13 mouse cellular contexts compared by ENCODE assay signal in genomic region chr6:118327458-118327857, GRCm38 (mm10).
DNase-seq lines count a peak whose midpoint lies in the region; TF ChIP-seq lines count a peak whose summit lies in the region.
"Had no signal": no experiment of that assay in that cellular context is flagged by ENCODE, and none has a peak within 500 bp of the region (broad histone marks: within the 10 kb centered on the region; RNA-seq: fewer than 3 reads in every experiment).

No protein-coding gene starts in this region.

- intact Hi-C loops in heart, postnatal 10 days (cut with DNase I): no loop called here

- TF ChIP-seq CTCF in testis, adult 2 months (IDR thresholded peaks at IDR 0.05; ENCODE audit: control insufficient read depth, insufficient read depth, insufficient replicate concordance, low read depth, low read length): peak; percentile 76; the same call in 1 of the 2 replicates

- H3K4me1 ChIP-seq in testis, adult 2 months (ENCODE audit: control insufficient read depth, insufficient read depth, low read length): no peaks in the 10 kb centered on the region; the same call in 1 of the 2 replicates
- H3K4me1 ChIP-seq: forebrain, embryonic 10.5 days; heart, embryonic 13.5 days; limb, embryonic 12.5 days; midbrain, embryonic 13.5 days had no signal

- no peak overlapping the region for H3K27ac ChIP-seq in testis, adult 2 months (ENCODE audit: control insufficient read depth, insufficient read depth, low read depth, low read length)
- H3K27ac ChIP-seq: forebrain, embryonic 10.5 days; heart, embryonic 13.5 days; limb, embryonic 12.5 days; midbrain, embryonic 13.5 days had no signal

- no peaks in the 10 kb centered on the region for H3K36me3 ChIP-seq in testis, adult 2 months (ENCODE audit: control insufficient read depth, insufficient read depth, low read length)
- H3K36me3 ChIP-seq: forebrain, embryonic 10.5 days; heart, embryonic 13.5 days; limb, embryonic 12.5 days; midbrain, embryonic 13.5 days had no signal

- no peak for TF ChIP-seq POLR2A in testis, adult 2 months (IDR thresholded peaks at IDR 0.05; ENCODE audit: control insufficient read depth, low read depth, low read length)

- H3K4me3 ChIP-seq in testis, adult 2 months (ENCODE audit: control insufficient read depth, low read depth, low read length): no peak overlapping the region
- H3K4me3 ChIP-seq: forebrain, embryonic 10.5 days; heart, embryonic 13.5 days; limb, embryonic 12.5 days; midbrain, embryonic 13.5 days had no signal

- DNase-seq in heart, adult 11 months: peak; percentile 61
- no peak for DNase-seq in heart, postnatal 10 days
- no peak for DNase-seq in testis, postnatal 14 days (ENCODE audit: low spot score)
- DNase-seq in c-Kit-positive CD71-positive TER-119-negative erythroid progenitor cells, embryonic 14.5 days (ENCODE audit: low read depth): peak; percentile 27
- DNase-seq in retina, postnatal 1 day: peak; percentile 35
- no peak for DNase-seq in urinary bladder, adult 2 months (ENCODE audit: low spot score)
- no peak for DNase-seq in spleen, postnatal 36 days (ENCODE audit: low spot score in 2 of 2)
- DNase-seq: cerebellum, adult 2 months had no signal

- no peaks in the 10 kb centered on the region for H3K27me3 ChIP-seq in testis, adult 2 months (ENCODE audit: control insufficient read depth, insufficient read depth, low read length)
- H3K27me3 ChIP-seq: heart, embryonic 13.5 days; limb, embryonic 12.5 days; midbrain, embryonic 13.5 days had no signal

Comparison
In these comparisons a context has a peak if more than half of its experiments do, and no peak if none do; other contexts are left out.
1. DNase-seq: peak in heart, adult 11 months (single experiment), c-Kit-positive CD71-positive TER-119-negative erythroid progenitor cells, embryonic 14.5 days (single experiment) and retina, postnatal 1 day (single experiment); none in heart, postnatal 10 days (0 of 2), testis, postnatal 14 days (single experiment), urinary bladder, adult 2 months (single experiment) and spleen, postnatal 36 days (0 of 2).